Mouse (Mus musculus) CH12.LX (cell line): ENCODE data around the gene Cped1. TPM values are rescaled to one million over a fixed set of nuclear protein-coding genes. Genes with fewer than 3 reads are reported as not detected.

Source experiments
- DNase-seq: peaks from one replicate; pipeline ENCODE4 v3.0.0-alpha.2; 2013; ENCODE audit errors: extremely low read depth
- H3K27ac ChIP-seq: 2 replicates; pipeline ENCODE4 v1.5.1; 2012; ENCODE audit warnings: low read depth, mild to moderate bottlenecking, control low read depth, moderate library complexity; ENCODE audit not compliant: insufficient read depth
- H3K27me3 ChIP-seq: replicated peaks from 2 replicates; pipeline ENCODE3; 2012; ENCODE audit warnings: inconsistent platforms
- H3K36me3 ChIP-seq, 2 experiments: replicated peaks in 1 of 2; 2 replicates each; pipeline versions ENCODE3 to v1.6.1; 2012; ENCODE audit warnings: inconsistent platforms in 1 of 2, low read length in 1 of 2, mild to moderate bottlenecking in 1 of 2, mixed read lengths in 1 of 2, moderate library complexity in 1 of 2; ENCODE audit not compliant: control insufficient read depth in 1 of 2, insufficient read depth in 1 of 2
- H3K4me1 ChIP-seq, 2 experiments: 2 replicates each; pipeline ENCODE4 v1.6.1; 2012; ENCODE audit warnings: inconsistent platforms in 1 of 2, moderate library complexity in 1 of 2; ENCODE audit not compliant: insufficient read depth in 2 of 2, control insufficient read depth in 1 of 2
- H3K4me2 ChIP-seq: 2 replicates; pipeline ENCODE4 v1.6.1; 2012; ENCODE audit warnings: low read depth, mild to moderate bottlenecking, control low read depth; ENCODE audit not compliant: poor library complexity, insufficient read depth, severe bottlenecking
- H3K4me3 ChIP-seq, 3 experiments: fragments of 150-350 bp in 1 of 3; sonication (generic) in 1 of 3; replicated peaks in 1 of 3; 2 replicates each; pipeline versions ENCODE3 to v1.5.1; 2011 to 2012; ENCODE audit warnings: low read depth in 2 of 3, low read length in 2 of 3, mild to moderate bottlenecking in 2 of 3, moderate library complexity in 2 of 3, control low read depth in 1 of 3, improper control_type of control experiment in 1 of 3, inconsistent platforms in 1 of 3, mixed read lengths in 1 of 3; ENCODE audit not compliant: poor library complexity in 1 of 3
- H3K79me2 ChIP-seq: replicated peaks from 2 replicates; pipeline ENCODE4 v1.6.1; 2012; ENCODE audit warnings: mild to moderate bottlenecking, moderate library complexity; ENCODE audit not compliant: control insufficient read depth, poor library complexity, insufficient read depth, severe bottlenecking; ENCODE audit errors: extremely low read depth
- H3K9ac ChIP-seq: 2 replicates; pipeline ENCODE4 v1.6.1; 2012; ENCODE audit warnings: low read depth, mild to moderate bottlenecking, control low read depth, moderate library complexity; ENCODE audit not compliant: insufficient read depth
- H3K9me3 ChIP-seq: replicated peaks from 2 replicates; pipeline ENCODE3; 2012; ENCODE audit warnings: low read length, inconsistent platforms, mixed read lengths
- BHLHE40 ChIP-seq: IDR thresholded peaks from 2 replicates; pipeline ENCODE4 v1.6.1; 2011; ENCODE audit warnings: mild to moderate bottlenecking, low read depth, low read length, improper control_type of control experiment
- GABPA ChIP-seq: IDR thresholded peaks from 2 replicates; pipeline ENCODE4 v1.6.1; 2012; ENCODE audit warnings: low read depth, low read length, improper control_type of control experiment, inconsistent platforms; ENCODE audit not compliant: insufficient replicate concordance
- IRF4 ChIP-seq: IDR thresholded peaks from 2 replicates; pipeline ENCODE4 v1.6.1; 2014; ENCODE audit warnings: low read depth, mild to moderate bottlenecking, inconsistent platforms, low read length, improper control_type of control experiment
- JUN ChIP-seq: IDR thresholded peaks from 2 replicates; pipeline ENCODE4 v1.6.1; 2011; ENCODE audit warnings: low read depth, mild to moderate bottlenecking, low read length, improper control_type of control experiment, moderate library complexity; ENCODE audit not compliant: insufficient read depth
- KAT2A ChIP-seq: IDR thresholded peaks from 2 replicates; pipeline ENCODE4 v1.6.1; 2012; ENCODE audit warnings: low read length, improper control_type of control experiment, inconsistent platforms; ENCODE audit not compliant: insufficient replicate concordance
- MEF2A ChIP-seq: IDR thresholded peaks from 2 replicates; pipeline ENCODE4 v1.6.1; 2014; ENCODE audit warnings: low read depth, mild to moderate bottlenecking, inconsistent platforms, low read length, improper control_type of control experiment, borderline replicate concordance
- MXI1 ChIP-seq: IDR thresholded peaks from 2 replicates; pipeline ENCODE4 v1.6.1; 2011; ENCODE audit warnings: mild to moderate bottlenecking, low read depth, low read length, improper control_type of control experiment
- NRF1 ChIP-seq: IDR thresholded peaks from 2 replicates; pipeline ENCODE4 v1.6.1; 2014; ENCODE audit warnings: low read depth, mild to moderate bottlenecking, inconsistent platforms, low read length, improper control_type of control experiment, moderate library complexity
- RCOR1 ChIP-seq: conservative IDR thresholded peaks from 2 replicates; pipeline ENCODE4 v1.6.1; 2012; ENCODE audit warnings: low read depth, mild to moderate bottlenecking, inconsistent platforms, low read length, improper control_type of control experiment
- SIN3A ChIP-seq: IDR thresholded peaks from 2 replicates; pipeline ENCODE4 v1.6.1; 2012; ENCODE audit warnings: low read length, improper control_type of control experiment, inconsistent platforms
- TCF12 ChIP-seq: IDR thresholded peaks from 2 replicates; pipeline ENCODE4 v1.6.1; 2014; ENCODE audit warnings: low read depth, mild to moderate bottlenecking, inconsistent platforms, low read length, improper control_type of control experiment
- UBTF ChIP-seq: IDR thresholded peaks from 2 replicates; pipeline ENCODE4 v1.6.1; 2012; ENCODE audit warnings: low read depth, mild to moderate bottlenecking, inconsistent platforms, low read length, improper control_type of control experiment, moderate library complexity
- USF2 ChIP-seq: conservative IDR thresholded peaks from 2 replicates; pipeline ENCODE4 v1.6.1; 2011; ENCODE audit warnings: low read depth, low read length, improper control_type of control experiment
- ZKSCAN1 ChIP-seq: IDR thresholded peaks from 2 replicates; pipeline ENCODE4 v1.6.1; 2012; ENCODE audit warnings: low read depth, inconsistent platforms, low read length, improper control_type of control experiment, borderline replicate concordance
- ZNF384 ChIP-seq: IDR thresholded peaks from 2 replicates; pipeline ENCODE4 v1.6.1; 2012; ENCODE audit warnings: low read depth, low read length, improper control_type of control experiment, inconsistent platforms
- dilution Hi-C: fragments of 300-500 bp; cut with MboI; formaldehyde crosslinking; loops from 2 replicates; pipeline ENCODE4 v1.14.3; 2020; ENCODE audit warnings: low sequenced_read_pairs; ENCODE audit not compliant: extremely low pct_unique_long_range_greater_than_20kb, extremely low pct_ligation_motif_present
- in situ Hi-C: fragments of 300-500 bp; cut with MboI; formaldehyde crosslinking; loops from 3 replicates; pipeline ENCODE4 v1.14.3; 2019; ENCODE audit warnings: low sequenced_read_pairs, low pct_ligation_motif_present, low pct_unique_long_range_greater_than_20kb, mixed read lengths
- polyA plus RNA-seq: library from polyadenylated mRNA; unstranded; fragments of >175 nt; gene quantifications from 2 replicates; pipeline ENCODE4 v1.2.1, GENCODE M21; 2012; ENCODE audit warnings: low read depth; ENCODE audit not compliant: insufficient read length
- total RNA-seq, 2 experiments: library from RNA; depleted of rRNA; stranded (reverse); fragments of 300-350 nt in 1 of 2; fragments of >200 nt in 1 of 2; gene quantifications; 2 replicates each; pipeline ENCODE4 v1.2.3; 2012 to 2014

Cped1 gene
- total and polyA plus RNA-seq, 3 experiments = 0.51 to 6.8 (median 1.1) TPM

DNA sequence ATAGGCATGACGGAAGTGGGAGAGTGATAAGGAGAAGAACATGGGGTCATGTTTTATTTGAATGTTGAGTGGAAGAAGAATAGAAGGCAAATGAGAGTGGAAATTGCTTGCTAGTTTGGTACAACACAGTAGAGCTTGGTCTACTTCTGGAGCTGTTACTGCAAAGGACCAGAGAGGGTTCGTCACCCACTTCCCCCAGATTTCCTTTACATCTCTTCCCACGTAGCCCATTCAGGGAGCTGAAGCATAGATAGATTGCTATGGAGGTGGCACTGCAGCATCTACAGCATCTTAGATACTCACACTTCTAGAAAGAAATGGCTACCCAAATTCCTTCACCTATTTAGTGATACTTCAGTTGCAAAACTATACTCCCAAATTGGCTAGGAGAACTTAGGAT is 214.4 kb downstream of the Cped1 start:
- Histone ChIP-seq H3K9me3 (no peaks in the 10 kb centered on the region), H3K4me3 (no peak overlapping the region), H3K27me3 (no peaks in the 10 kb centered on the region), H3K36me3 (no peaks in the 10 kb centered on the region), H3K79me2 (no peaks in the 10 kb centered on the region), H3K9ac (peak overlapping the region; percentile 33; the same call in 1 of the 2 replicates), H3K4me2 (no peak overlapping the region), H3K4me1 (peaks cover 31 to 45% of the 10 kb centered on the region in 2 experiments), H3K27ac (peak overlapping the region; percentile 62)
- dilution Hi-C loops (no loop called here), in situ Hi-C loops (no loop called here)
- no peak for TF ChIP-seq RCOR1
- TF ChIP-seq TCF12 = no peak
- no peak for TF ChIP-seq GABPA
- no peak for TF ChIP-seq MEF2A
- no peak for TF ChIP-seq UBTF
- no peak for TF ChIP-seq BHLHE40
- TF ChIP-seq MXI1 = no peak
- no peak for DNase-seq

DNA sequence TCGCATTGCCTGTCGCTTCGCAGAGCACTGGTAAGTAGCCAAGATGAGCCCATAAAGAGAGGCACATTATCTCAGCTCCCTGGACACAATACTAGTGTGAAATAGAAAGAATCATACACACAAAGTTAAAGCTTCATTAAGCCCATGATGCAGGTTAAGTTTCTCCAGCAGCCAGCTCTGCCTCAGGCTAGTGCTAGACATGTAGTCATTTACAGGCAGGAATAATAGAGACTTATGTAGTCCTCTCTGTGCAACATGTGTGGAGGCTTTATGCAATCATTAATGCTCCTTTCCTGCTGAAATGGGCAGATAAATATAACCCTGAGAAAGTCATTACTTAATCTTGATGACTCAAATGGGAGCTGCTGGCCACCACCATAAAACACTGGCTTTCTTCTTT is 216.2 kb downstream of the Cped1 start:
- dilution Hi-C loops (no loop called here), in situ Hi-C loops (no loop called here)
- TF ChIP-seq SIN3A (no peak), KAT2A (no peak), ZKSCAN1 (no peak), NRF1 (no peak), IRF4 (peak; percentile 43; the same call in 1 of the 2 replicates), GABPA (no peak), USF2 (no peak), ZNF384 (no peak), JUN (no peak)
- no peak for DNase-seq
- Histone ChIP-seq H3K27ac (no peak overlapping the region), H3K9ac (no peak overlapping the region), H3K4me3 (no peak overlapping the region), H3K79me2 (no peaks in the 10 kb centered on the region), H3K9me3 (no peaks in the 10 kb centered on the region), H3K36me3 (no peaks in the 10 kb centered on the region), H3K4me1 (peaks cover 28 to 36% of the 10 kb centered on the region in 2 experiments), H3K27me3 (no peaks in the 10 kb centered on the region), H3K4me2 (no peak overlapping the region)
